ENCODE assay signal across 12 mouse cellular contexts in genomic region chr9:46272070-46272469, GRCm38 (mm10). TPM values are rescaled to one million over a fixed set of nuclear protein-coding genes. Genes with fewer than 3 reads are reported as not detected.
DNase-seq lines count a peak whose midpoint lies in the region; ATAC-seq and TF ChIP-seq lines count a peak whose summit lies in the region.
"Had no signal": no experiment of that assay in that cellular context is flagged by ENCODE, and none has a peak within 500 bp of the region (broad histone marks: within the 10 kb centered on the region; RNA-seq: fewer than 3 reads in every experiment).

No protein-coding gene starts in this region.

- no peak overlapping the region for H3K4me3 ChIP-seq in heart, embryonic 13.5 days
- 0 out of 2 replicates have a peak overlapping the region, but pooled peaks have one; percentile 88 for H3K4me3 ChIP-seq in embryonic facial prominence, embryonic 13.5 days
- H3K4me3 ChIP-seq in liver, embryonic 15.5 days (replicated peaks): peak overlapping the region; percentile 90
- no peak overlapping the region for H3K4me3 ChIP-seq in lung, adult 2 months (replicated peaks; ENCODE audit: extremely low read depth, low read depth, low read length)

- peak overlapping the region; percentile 73 for H3K27ac ChIP-seq in heart, embryonic 13.5 days (replicated peaks)
- no peak overlapping the region for H3K27ac ChIP-seq in embryonic facial prominence, embryonic 13.5 days
- H3K27ac ChIP-seq in liver, embryonic 15.5 days (replicated peaks): no peak overlapping the region

- 58% methylated on average over 9 of the region's 9 CpGs for WGBS in heart, embryonic 13.5 days
- WGBS in embryonic facial prominence, embryonic 13.5 days: 85% methylated on average over 9 of the region's 9 CpGs
- 15% methylated on average over 9 of the region's 9 CpGs for WGBS in liver, embryonic 15.5 days (ENCODE audit: insufficient replicate concordance)
- 63% methylated on average over 9 of the region's 9 CpGs for WGBS in lung, adult 2 months

- TF ChIP-seq POLR2A in lung, adult 2 months (IDR thresholded peaks at IDR 0.05; ENCODE audit: borderline replicate concordance, extremely low read depth, low read depth, low read length): no peak

- ATAC-seq in heart, embryonic 13.5 days (ENCODE audit: extremely low read depth, insufficient number of reproducible peaks, low FRiP score, low TSS enrichment): no peak; the same call in 1 of the 2 replicates
- ATAC-seq in embryonic facial prominence, embryonic 13.5 days (ENCODE audit: insufficient number of reproducible peaks, insufficient read depth, low FRiP score, low TSS enrichment, low read depth): no peak
- ATAC-seq in liver, embryonic 15.5 days (ENCODE audit: insufficient read depth): no peak
- no peak for ATAC-seq in erythroid progenitor cell, adult 5-6 weeks (replicated peaks; ENCODE audit: low FRiP score, poor library complexity, severe bottlenecking)

- peaks cover 51% of the 10 kb centered on the region for H3K27me3 ChIP-seq in heart, embryonic 13.5 days (replicated peaks)
- peaks cover 30% of the 10 kb centered on the region for H3K27me3 ChIP-seq in embryonic facial prominence, embryonic 13.5 days
- H3K27me3 ChIP-seq in liver, embryonic 15.5 days: peaks cover 14% of the 10 kb centered on the region; the same call in 1 of the 2 replicates

- TF ChIP-seq CTCF in lung, adult 2 months (IDR thresholded peaks at IDR 0.05; ENCODE audit: insufficient read depth, low read length): no peak

- no peak for DNase-seq in heart, adult 18-20 months
- DNase-seq in CD4-positive, CD25-positive, alpha-beta regulatory T cell, adult 2 months (ENCODE audit: low read depth, low spot score): peak; percentile 52
- no peak for DNase-seq in frontal cortex, postnatal 25 days (ENCODE audit: low spot score in 2 of 2)
- DNase-seq in lung, adult 2 months: no peak
- DNase-seq: kidney, adult 11 months had no signal

- peaks cover 14% of the 10 kb centered on the region for H3K4me1 ChIP-seq in heart, embryonic 13.5 days
- peaks cover 14% of the 10 kb centered on the region for H3K4me1 ChIP-seq in embryonic facial prominence, embryonic 13.5 days
- H3K4me1 ChIP-seq in liver, embryonic 15.5 days (replicated peaks): peaks cover 24% of the 10 kb centered on the region
- H3K4me1 ChIP-seq in lung, adult 2 months (ENCODE audit: control insufficient read depth, insufficient read depth, low read length): peaks cover 6% of the 10 kb centered on the region

- no peak overlapping the region for H3K9ac ChIP-seq in heart, embryonic 13.5 days
- H3K9ac ChIP-seq in embryonic facial prominence, embryonic 13.5 days: no peak overlapping the region
- H3K9ac ChIP-seq in liver, embryonic 15.5 days: no peak overlapping the region

- no peaks in the 10 kb centered on the region for H3K9me3 ChIP-seq in heart, embryonic 13.5 days
- no peaks in the 10 kb centered on the region for H3K9me3 ChIP-seq in embryonic facial prominence, embryonic 13.5 days
- no peaks in the 10 kb centered on the region for H3K9me3 ChIP-seq in liver, embryonic 15.5 days (replicated peaks)

- peak overlapping the region; percentile 90 for H3K4me2 ChIP-seq in heart, embryonic 13.5 days
- no peak overlapping the region for H3K4me2 ChIP-seq in embryonic facial prominence, embryonic 13.5 days
- H3K4me2 ChIP-seq in liver, embryonic 15.5 days: peak overlapping the region; percentile 85

- peaks cover 28% of the 10 kb centered on the region for H3K36me3 ChIP-seq in heart, embryonic 13.5 days
- H3K36me3 ChIP-seq in embryonic facial prominence, embryonic 13.5 days: peaks cover 27% of the 10 kb centered on the region
- peaks cover 28% of the 10 kb centered on the region for H3K36me3 ChIP-seq in liver, embryonic 15.5 days (replicated peaks)

RNA-seq across cellular contexts. Expression of gene Zpr1, which starts 0.8 kb away (rescaled TPM):
- 33.4 and 36.2 TPM in 2 replicates for polyA plus RNA-seq in heart, embryonic 13.5 days (2015; fragmentation: Nextera tagmentation; extraction: Ambion mirVana)
- total RNA-seq in heart, adult 18-20 months (2021): 10 to 100 TPM; 24.2 to 25.8 TPM
- 51.9 and 53.6 TPM in 2 replicates for polyA plus RNA-seq in embryonic facial prominence, embryonic 13.5 days (2015; fragmentation: Nextera tagmentation; extraction: Ambion mirVana)
- 23.4 and 27.4 TPM in 2 replicates for polyA plus RNA-seq in liver, embryonic 15.5 days (2015; fragmentation: Nextera tagmentation; extraction: Ambion mirVana)
- polyA plus RNA-seq in lung, adult 2 months (2012; rRNA removed): 15.4 and 16.2 TPM in 2 replicates
- total RNA-seq in erythroid progenitor cell, adult 5-6 weeks (2015; ENCODE audit: low replicate concordance): 5.4 and 9.6 TPM in 2 replicates
- 5.9 and 6.3 TPM in 2 replicates for total RNA-seq in erythroid progenitor cell, adult 5-6 weeks (2017; ENCODE audit: low replicate concordance)

RNA-seq across cellular contexts. Expression of gene Apoa5, which starts 3.6 kb away (rescaled TPM):
- not detected in 2 replicates for polyA plus RNA-seq in heart, embryonic 13.5 days (2015; fragmentation: Nextera tagmentation; extraction: Ambion mirVana)
- not detected for total RNA-seq in heart, adult 18-20 months (2021)
- not detected in 2 replicates for polyA plus RNA-seq in embryonic facial prominence, embryonic 13.5 days (2015; fragmentation: Nextera tagmentation; extraction: Ambion mirVana)
- 0.69 and 1.3 TPM in 2 replicates for polyA plus RNA-seq in liver, embryonic 15.5 days (2015; fragmentation: Nextera tagmentation; extraction: Ambion mirVana)
- 0.25 and 0.67 TPM in 2 replicates for polyA plus RNA-seq in lung, adult 2 months (2012; rRNA removed)
- total RNA-seq in erythroid progenitor cell, adult 5-6 weeks (2015; ENCODE audit: low replicate concordance): not detected in 2 replicates
- not detected in 2 replicates for total RNA-seq in erythroid progenitor cell, adult 5-6 weeks (2017; ENCODE audit: low replicate concordance)
- total RNA-seq: left cerebral cortex, postnatal 25 days had no signal
- polyA plus RNA-seq: neural tube, embryonic 11.5 days had no signal

RNA-seq across cellular contexts. Expression of gene Bud13, which starts 10.7 kb away (rescaled TPM):
- polyA plus RNA-seq in heart, embryonic 13.5 days (2015; fragmentation: Nextera tagmentation; extraction: Ambion mirVana): 14.3 and 15.4 TPM in 2 replicates
- total RNA-seq in heart, adult 18-20 months (2021): 1 to 10 TPM; 6.5 to 7.9 TPM
- 28.7 and 34.3 TPM in 2 replicates for polyA plus RNA-seq in embryonic facial prominence, embryonic 13.5 days (2015; fragmentation: Nextera tagmentation; extraction: Ambion mirVana)
- 6.6 and 6.8 TPM in 2 replicates for polyA plus RNA-seq in liver, embryonic 15.5 days (2015; fragmentation: Nextera tagmentation; extraction: Ambion mirVana)
- polyA plus RNA-seq in lung, adult 2 months (2012; rRNA removed): 8.4 and 10.0 TPM in 2 replicates
- 5.4 and 13.0 TPM in 2 replicates for total RNA-seq in erythroid progenitor cell, adult 5-6 weeks (2015; ENCODE audit: low replicate concordance)
- 5.6 and 5.7 TPM in 2 replicates for total RNA-seq in erythroid progenitor cell, adult 5-6 weeks (2017; ENCODE audit: low replicate concordance)

RNA-seq across cellular contexts. Expression of gene Apoa4, which starts 31.6 kb away (rescaled TPM):
- not detected in 2 replicates for polyA plus RNA-seq in heart, embryonic 13.5 days (2015; fragmentation: Nextera tagmentation; extraction: Ambion mirVana)
- total RNA-seq in heart, adult 18-20 months (2021): not detected
- 0.47 TPM in 1 of 2 replicates, not detected in the other for polyA plus RNA-seq in embryonic facial prominence, embryonic 13.5 days (2015; fragmentation: Nextera tagmentation; extraction: Ambion mirVana)
- 0.33 TPM in 2 replicates for polyA plus RNA-seq in liver, embryonic 15.5 days (2015; fragmentation: Nextera tagmentation; extraction: Ambion mirVana)
- polyA plus RNA-seq in lung, adult 2 months (2012; rRNA removed): 0.09 and 0.30 TPM in 2 replicates
- total RNA-seq in erythroid progenitor cell, adult 5-6 weeks (2015; ENCODE audit: low replicate concordance): not detected in 2 replicates
- not detected in 2 replicates for total RNA-seq in erythroid progenitor cell, adult 5-6 weeks (2017; ENCODE audit: low replicate concordance)
- total RNA-seq: ES-E14; left cerebral cortex, postnatal 25 days had no signal
- polyA plus RNA-seq: neural tube, embryonic 11.5 days had no signal

RNA-seq across cellular contexts. Expression of gene Apoc3, which starts 36.6 kb away (rescaled TPM):
- not detected in 2 replicates for polyA plus RNA-seq in heart, embryonic 13.5 days (2015; fragmentation: Nextera tagmentation; extraction: Ambion mirVana)
- 1 to 10 TPM in 1 of 2 experiments, not detected in 1; 1.2 TPM for total RNA-seq in heart, adult 18-20 months (2021)
- polyA plus RNA-seq in embryonic facial prominence, embryonic 13.5 days (2015; fragmentation: Nextera tagmentation; extraction: Ambion mirVana): 0.92 TPM in 1 of 2 replicates, not detected in the other
- 6.6 and 6.8 TPM in 2 replicates for polyA plus RNA-seq in liver, embryonic 15.5 days (2015; fragmentation: Nextera tagmentation; extraction: Ambion mirVana)
- 1.8 and 2.6 TPM in 2 replicates for polyA plus RNA-seq in lung, adult 2 months (2012; rRNA removed)
- total RNA-seq in erythroid progenitor cell, adult 5-6 weeks (2015; ENCODE audit: low replicate concordance): not detected in 2 replicates
- not detected in 2 replicates for total RNA-seq in erythroid progenitor cell, adult 5-6 weeks (2017; ENCODE audit: low replicate concordance)
- total RNA-seq: ES-E14 had no signal
- polyA plus RNA-seq: neural tube, embryonic 11.5 days had no signal

Comparison
In these comparisons a context has a peak if more than half of its experiments do, and no peak if none do; other contexts are left out.
1. H3K4me3 ChIP-seq: peak in embryonic facial prominence, embryonic 13.5 days (single experiment) and liver, embryonic 15.5 days (single experiment); none in heart, embryonic 13.5 days (single experiment) and lung, adult 2 months (single experiment).